Mouse (Mus musculus) embryonic fibroblast, embryonic 13.5 days (primary cell): ENCODE results near the gene Rpp38.

ENCODE experiments used
- CTCF ChIP-seq: IDR thresholded peaks from 2 replicates; pipeline ENCODE4 v1.5.1; 2011; ENCODE audit warnings: mild to moderate bottlenecking, control low read depth, low read length, moderate library complexity, borderline replicate concordance; ENCODE audit not compliant: insufficient read depth
- POLR2A ChIP-seq: IDR thresholded peaks from 2 replicates; pipeline ENCODE4 v1.6.1; 2011; ENCODE audit warnings: low read depth, mild to moderate bottlenecking, control low read depth, low read length, moderate library complexity

- TF ChIP-seq POLR2A (no peak), CTCF (no peak)
Observed at GRCm38 (mm10) chr2:3305426-3306025, 26.9 kb downstream of the Rpp38 start.
